In the genomic region with DNA sequence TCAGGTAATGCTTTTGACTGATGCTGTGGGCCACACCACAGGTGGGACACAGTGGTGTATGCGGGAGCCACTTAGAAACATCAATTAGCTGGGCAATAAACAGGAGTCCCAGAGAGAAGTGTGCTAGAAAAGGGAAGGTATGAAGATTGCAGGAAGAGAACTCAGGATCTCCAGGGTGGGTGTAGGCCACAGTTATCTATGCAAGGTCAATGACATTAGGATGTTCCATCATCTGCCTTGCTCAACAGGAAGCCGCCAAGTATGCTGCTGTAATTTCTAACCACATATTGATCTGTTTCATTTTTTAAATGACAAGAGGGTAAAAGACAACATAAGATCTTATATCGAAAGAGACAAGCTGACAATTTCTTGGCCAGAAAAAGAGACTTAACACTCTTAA, we compare ENCODE assay signal across 19 mouse cellular contexts.
"Had no signal": no experiment of that assay in that cellular context is flagged by ENCODE, and none has a peak within 500 bp of the region (broad histone marks: within the 10 kb centered on the region; RNA-seq: fewer than 3 reads in every experiment).

No protein-coding gene starts in this region.

- H3K4me3 ChIP-seq: megakaryocyte, embryonic 14.5 days; midbrain, embryonic 13.5 days; midbrain, embryonic 15.5 days; neural tube, embryonic 13.5 days; neural tube, embryonic 15.5 days had no signal

- H3K4me1 ChIP-seq: megakaryocyte, embryonic 14.5 days; midbrain, embryonic 15.5 days; neural tube, embryonic 13.5 days; neural tube, embryonic 15.5 days had no signal

- H3K9me3 ChIP-seq: midbrain, embryonic 13.5 days; midbrain, embryonic 15.5 days; neural tube, embryonic 13.5 days; neural tube, embryonic 15.5 days had no signal

- DNase-seq: lung, adult 18-20 months; lung, embryonic 14.5 days; lung, postnatal 14 days; lung, postnatal 36 days; retina, postnatal 1 day; right cerebral cortex, adult 18-20 months; right cerebral cortex, postnatal 25 days; right cerebral cortex, postnatal 4 days; spleen, adult 18-20 months; thymus, adult 18-20 months; thymus, postnatal 14 days; thymus, postnatal 36 days had no signal

- H3K27me3 ChIP-seq: midbrain, embryonic 13.5 days; midbrain, embryonic 15.5 days; neural tube, embryonic 13.5 days; neural tube, embryonic 15.5 days had no signal

- H3K36me3 ChIP-seq: midbrain, embryonic 13.5 days; midbrain, embryonic 15.5 days had no signal

- H3K27ac ChIP-seq: macrophage; midbrain, embryonic 13.5 days; midbrain, embryonic 15.5 days; neural tube, embryonic 13.5 days; neural tube, embryonic 15.5 days had no signal

- H3K9ac ChIP-seq: lung, embryonic 14.5 days; midbrain, embryonic 13.5 days; midbrain, embryonic 15.5 days; neural tube, embryonic 13.5 days; neural tube, embryonic 15.5 days had no signal

- ATAC-seq: midbrain, embryonic 13.5 days; midbrain, embryonic 15.5 days had no signal

- H3K4me2 ChIP-seq: lung, embryonic 14.5 days; midbrain, embryonic 11.5 days; midbrain, embryonic 13.5 days; midbrain, embryonic 15.5 days; neural tube, embryonic 13.5 days; neural tube, embryonic 15.5 days had no signal
